Mouse (Mus musculus) midbrain, postnatal 0 days (tissue): Measurements from ENCODE around the gene Def8. TPM values are rescaled to one million over a fixed set of nuclear protein-coding genes. Genes with fewer than 3 reads are reported as not detected.
"Not testable (repeated sequence)": the region's sequence is repeated elsewhere in the genome, so short reads cannot be mapped to it uniquely, and the experiment has no call there.

ENCODE experiments used
- ATAC-seq: fragments of 200-750 bp; cut with Nextera tagmentation; 2 replicates; pipeline ENCODE4 v1.8.0; 2017; ENCODE audit warnings: moderate number of reproducible peaks, mild to moderate bottlenecking, moderate TSS enrichment, moderate library complexity; ENCODE audit not compliant: low FRiP score
- DNase-seq: peaks from one replicate; pipeline ENCODE4 v3.0.0-alpha.2; 2015; ENCODE audit warnings: low spot score
- H3K27ac ChIP-seq: fragments of 300-500 bp; sonication (generic); 2 replicates; pipeline ENCODE4 v1.5.1; 2014; ENCODE audit warnings: low read depth, mild to moderate bottlenecking, low read length, mixed read lengths
- H3K27me3 ChIP-seq: fragments of 300-500 bp; sonication (generic); 2 replicates; pipeline ENCODE4 v1.6.1; 2014; ENCODE audit warnings: low read length, control low read depth, mixed read lengths; ENCODE audit not compliant: insufficient read depth
- H3K36me3 ChIP-seq: fragments of 300-500 bp; sonication (generic); 2 replicates; pipeline ENCODE4 v1.6.1; 2014; ENCODE audit warnings: low read length, control low read depth, mixed read lengths; ENCODE audit not compliant: insufficient read depth
- H3K4me1 ChIP-seq: fragments of 300-500 bp; sonication (generic); 2 replicates; pipeline ENCODE4 v1.6.1; 2014; ENCODE audit warnings: mild to moderate bottlenecking, control low read depth, antibody characterized with exemption, low read length, mixed read lengths; ENCODE audit not compliant: insufficient read depth
- H3K4me2 ChIP-seq: fragments of 300-500 bp; sonication (generic); 2 replicates; pipeline ENCODE4 v1.6.1; 2014; ENCODE audit warnings: low read depth, mild to moderate bottlenecking, low read length, mixed read lengths; ENCODE audit not compliant: poor library complexity, severe bottlenecking
- H3K4me3 ChIP-seq: fragments of 300-500 bp; sonication (generic); 2 replicates; pipeline ENCODE4 v1.5.1; 2014; ENCODE audit warnings: low read depth, mild to moderate bottlenecking, low read length, moderate library complexity
- H3K9ac ChIP-seq: fragments of 300-500 bp; sonication (generic); replicated peaks from 2 replicates; pipeline ENCODE4 v1.6.1; 2014; ENCODE audit warnings: mild to moderate bottlenecking, low read length, moderate library complexity, mixed read lengths; ENCODE audit not compliant: poor library complexity, severe bottlenecking
- H3K9me3 ChIP-seq: fragments of 300-500 bp; sonication (generic); 2 replicates; pipeline ENCODE4 v1.6.1; 2016; ENCODE audit warnings: low read length, control low read depth
- CTCF ChIP-seq: IDR thresholded peaks from 2 replicates; pipeline ENCODE4 v1.5.1; 2016; ENCODE audit warnings: antibody characterized with exemption, mild to moderate bottlenecking
- WGBS: fragments of 180-500 bp; shearing (Covaris S2); extraction: QIAGEN DNeasy Blood & Tissue Kit; methylation state at CpG from one replicate; pipeline ENCODE4 v1.1.7; 2014; 5-methylcytosine and 5-hydroxymethylcytosine counted together
- polyA plus RNA-seq: library from polyadenylated mRNA; unstranded; fragments of >200 nt; fragmentation: Nextera tagmentation; extraction: Ambion mirVana; gene quantifications from 2 replicates; pipeline ENCODE4 v1.2.1, GENCODE M21; 2015
- total RNA-seq: library from RNA; depleted of rRNA; stranded (reverse); fragments of >200 nt; gene quantifications from 2 replicates; pipeline ENCODE4 v1.2.3, GENCODE M21; 2014

Def8 gene
- total and polyA plus RNA-seq, 2 experiments from 2014 or later: 36.4 to 47.6 TPM

- H3K4me3 ChIP-seq: no peak overlapping the region
- no peaks in the 10 kb centered on the region for H3K9me3 ChIP-seq
- no peak overlapping the region for H3K27ac ChIP-seq
- DNase-seq (no peak), ATAC-seq (no peak)
- no peaks in the 10 kb centered on the region for H3K27me3 ChIP-seq
- TF ChIP-seq CTCF: no peak
- WGBS: 93% methylated on average over 6 of the region's 6 CpGs
- peaks cover 17% of the 10 kb centered on the region; the same call in 1 of the 2 replicates for H3K36me3 ChIP-seq
- H3K4me1 ChIP-seq: peaks cover 2% of the 10 kb centered on the region; the same call in 1 of the 2 replicates
- H3K4me2 ChIP-seq: no peak overlapping the region
- H3K9ac ChIP-seq: no peak overlapping the region
Observed at GRCm38 (mm10) chr8:123446799-123447198, 23.5 kb downstream of the Def8 start.

GRCm38 (mm10) chr8:123450783-123451182, 27.5 kb downstream of the Def8 start:
- no peak overlapping the region for H3K27ac ChIP-seq
- no peak for TF ChIP-seq CTCF
- H3K9me3 ChIP-seq: no peaks in the 10 kb centered on the region
- H3K9ac ChIP-seq: no peak overlapping the region
- H3K36me3 ChIP-seq: peaks cover 47% of the 10 kb centered on the region
- DNase-seq: no peak
- ATAC-seq: no peak
- no peak overlapping the region for H3K4me3 ChIP-seq
- no peaks in the 10 kb centered on the region for H3K4me1 ChIP-seq
- no peak overlapping the region for H3K4me2 ChIP-seq
- no peaks in the 10 kb centered on the region for H3K27me3 ChIP-seq
- WGBS: 93% methylated on average over 5 of the region's 5 CpGs

- not testable (repeated sequence) for H3K4me2 ChIP-seq, H3K4me1 ChIP-seq, ATAC-seq, H3K27me3 ChIP-seq, H3K4me3 ChIP-seq, H3K9ac ChIP-seq, H3K9me3 ChIP-seq, H3K27ac ChIP-seq, DNase-seq
- H3K36me3 ChIP-seq: peaks cover 51% of the 10 kb centered on the region
- WGBS: 93% methylated on average over 12 of the region's 12 CpGs
Observed at GRCm38 (mm10) chr8:123451747-123452146, 28.4 kb downstream of the Def8 start.

GRCm38 (mm10) chr8:123452149-123452548, 28.8 kb downstream of the Def8 start:
- ATAC-seq (no peak), DNase-seq (no peak)
- no peaks in the 10 kb centered on the region for H3K27me3 ChIP-seq
- H3K4me2 ChIP-seq: no peak overlapping the region
- peaks cover 51% of the 10 kb centered on the region for H3K36me3 ChIP-seq
- no peaks in the 10 kb centered on the region for H3K4me1 ChIP-seq
- H3K9me3 ChIP-seq: no peaks in the 10 kb centered on the region
- no peak overlapping the region for H3K9ac ChIP-seq
- TF ChIP-seq CTCF: no peak
- 85% methylated on average over 4 of the region's 4 CpGs for WGBS
- H3K4me3 ChIP-seq: no peak overlapping the region
- no peak overlapping the region for H3K27ac ChIP-seq

GRCm38 (mm10) chr8:123453291-123453690, 30.0 kb downstream of the Def8 start:
- no peaks in the 10 kb centered on the region for H3K4me1 ChIP-seq
- WGBS: 82% methylated on average over 7 of the region's 7 CpGs
- H3K4me3 ChIP-seq: no peak overlapping the region
- H3K4me2 ChIP-seq: no peak overlapping the region
- no peak overlapping the region for H3K9ac ChIP-seq
- no peak for DNase-seq
- no peak for TF ChIP-seq CTCF
- H3K27me3 ChIP-seq: no peaks in the 10 kb centered on the region
- H3K36me3 ChIP-seq: peaks cover 60% of the 10 kb centered on the region
- H3K27ac ChIP-seq: no peak overlapping the region
- no peak for ATAC-seq
- H3K9me3 ChIP-seq: no peaks in the 10 kb centered on the region

- TF ChIP-seq CTCF: no peak
- H3K4me1 ChIP-seq: no peaks in the 10 kb centered on the region
- H3K36me3 ChIP-seq: peaks cover 63% of the 10 kb centered on the region
Observed at GRCm38 (mm10) chr8:123453951-123454350, 30.6 kb downstream of the Def8 start.

More at GRCm38 (mm10) chr8:123453951-123454350, 30.6 kb downstream of the Def8 start:
- ATAC-seq: no peak
- no peak overlapping the region for H3K4me2 ChIP-seq
- H3K9ac ChIP-seq: no peak overlapping the region
- DNase-seq: no peak
- 83% methylated on average over 5 of the region's 5 CpGs for WGBS
- no peak overlapping the region for H3K4me3 ChIP-seq
- no peaks in the 10 kb centered on the region for H3K9me3 ChIP-seq
- no peaks in the 10 kb centered on the region for H3K27me3 ChIP-seq
- H3K27ac ChIP-seq: no peak overlapping the region
